Mouse (Mus musculus): ENCODE data around the gene Carmil1. TPM values are rescaled to one million over a fixed set of nuclear protein-coding genes. Genes with fewer than 3 reads are reported as not detected.
"Not testable (repeated sequence)": the region's sequence is repeated elsewhere in the genome, so short reads cannot be mapped to it uniquely, and the experiment has no call there.

Gene Carmil1
- total RNA-seq, 2 experiments from 2014 or later = 0.34 TPM; not detected in 1

DNA sequence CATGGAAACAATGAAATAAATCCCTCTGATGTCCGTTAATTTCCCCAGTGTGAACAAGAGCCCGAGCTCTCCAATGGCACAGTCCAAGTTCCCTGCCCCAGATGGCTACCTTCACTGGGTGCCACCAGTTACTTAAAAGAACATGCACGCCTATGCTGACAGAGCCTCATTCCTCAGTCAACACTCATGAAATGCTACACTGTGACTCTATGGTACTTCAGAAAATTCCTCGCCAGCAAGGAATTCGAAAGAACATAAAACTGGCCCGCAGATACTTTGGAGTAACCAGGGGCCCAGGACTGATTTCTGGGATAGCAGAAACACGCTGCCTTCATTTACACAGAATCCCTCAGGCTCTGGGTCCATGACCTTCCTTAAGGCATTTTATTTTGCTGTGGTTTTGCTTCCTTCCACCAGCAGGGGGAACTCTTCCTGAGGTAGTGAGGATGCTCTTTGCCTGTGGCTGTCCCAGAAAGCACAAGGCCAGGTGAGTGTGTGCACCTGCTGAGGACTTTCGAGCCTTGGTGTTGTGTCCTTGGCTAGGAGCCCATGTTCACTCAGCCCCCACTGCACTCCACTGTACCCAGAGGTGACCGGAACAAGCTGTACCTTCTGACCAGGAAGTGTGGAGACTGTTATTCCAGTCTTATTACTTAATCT lies 167.8 kb downstream of the Carmil1 start:
- ATAC-seq (replicated peaks; ENCODE audit: low FRiP score, poor library complexity, severe bottlenecking) = peak; percentile 81

DNA sequence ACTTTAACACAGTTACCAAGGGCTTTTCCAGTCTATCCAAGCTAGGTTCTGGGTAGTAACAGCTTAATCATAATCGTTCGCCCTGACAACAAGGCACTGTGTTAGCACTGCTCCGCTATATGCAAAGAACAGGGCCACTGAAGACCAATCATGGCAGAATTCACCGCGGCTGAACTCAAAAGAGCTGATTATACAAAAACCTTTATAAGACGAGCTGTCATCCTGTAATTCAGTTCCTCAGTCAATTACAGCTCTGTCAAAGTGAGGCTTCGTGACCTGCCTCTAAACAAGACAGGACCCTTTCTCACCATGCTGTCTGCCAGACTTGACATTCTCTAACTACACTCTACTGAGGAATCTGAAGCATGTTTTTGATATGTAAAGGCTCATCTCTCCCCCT lies 170.3 kb downstream of the Carmil1 start:
- ATAC-seq (replicated peaks; ENCODE audit: low FRiP score, poor library complexity, severe bottlenecking) = no peak

DNA sequence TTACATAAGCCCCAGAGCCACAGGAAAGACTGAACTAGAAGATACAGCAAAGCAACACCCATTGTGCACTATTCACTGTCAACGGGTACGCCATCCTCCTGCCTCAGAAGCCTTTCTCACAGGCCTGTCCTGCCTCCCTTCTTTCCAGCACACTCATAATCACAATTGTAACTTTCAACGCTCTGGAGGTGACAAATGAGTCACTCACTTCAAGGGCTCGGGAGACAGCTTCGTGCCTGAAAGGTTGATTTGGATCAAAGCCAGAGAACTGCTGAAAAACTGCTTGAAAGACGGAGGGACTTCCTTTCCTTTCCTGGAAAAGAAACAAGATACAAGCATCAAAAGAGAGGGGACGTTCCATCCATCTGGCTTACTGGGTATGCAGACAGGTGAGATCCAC lies 172.3 kb downstream of the Carmil1 start:
- no peak for ATAC-seq (replicated peaks; ENCODE audit: low FRiP score, poor library complexity, severe bottlenecking)

DNA sequence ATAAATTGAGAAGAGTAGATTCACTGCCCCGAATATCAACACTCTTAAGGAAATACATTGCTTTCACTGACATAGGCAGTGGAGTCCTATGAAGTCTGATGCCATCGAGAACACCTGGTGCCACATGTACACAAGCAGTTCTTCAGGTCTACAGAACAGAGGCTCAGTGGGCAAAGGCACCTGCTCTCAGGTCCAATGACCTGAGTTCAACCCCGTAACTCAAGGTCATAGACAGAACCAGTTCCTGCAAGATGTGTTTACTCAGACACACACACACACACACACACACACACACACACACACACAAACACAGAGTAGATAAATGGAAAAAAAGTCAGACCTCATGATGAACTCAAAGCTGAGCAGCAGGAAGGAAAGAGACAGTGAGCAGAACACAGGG lies 173.5 kb downstream of the Carmil1 start:
- ATAC-seq (replicated peaks; ENCODE audit: low FRiP score, poor library complexity, severe bottlenecking) = no peak

DNA sequence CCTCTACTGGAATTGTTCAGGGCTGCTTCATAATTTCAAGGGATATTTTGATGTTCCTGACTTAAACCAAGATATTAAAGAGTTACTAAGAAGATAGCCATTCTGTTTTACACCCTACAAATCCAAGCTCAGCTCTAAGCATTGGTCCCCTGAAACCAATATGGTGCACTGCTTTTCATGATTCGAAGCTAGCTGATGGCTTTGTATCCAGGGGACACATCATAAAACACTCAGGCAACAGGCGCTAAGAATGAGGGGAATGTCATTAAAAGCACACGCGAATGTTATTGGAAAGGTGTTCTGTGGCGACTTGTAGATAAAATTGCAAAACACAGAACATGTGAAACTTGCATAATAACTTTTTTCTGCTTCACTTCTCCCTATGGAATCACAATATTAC lies 174.8 kb downstream of the Carmil1 start:
- no peak for ATAC-seq (replicated peaks; ENCODE audit: low FRiP score, poor library complexity, severe bottlenecking)

DNA sequence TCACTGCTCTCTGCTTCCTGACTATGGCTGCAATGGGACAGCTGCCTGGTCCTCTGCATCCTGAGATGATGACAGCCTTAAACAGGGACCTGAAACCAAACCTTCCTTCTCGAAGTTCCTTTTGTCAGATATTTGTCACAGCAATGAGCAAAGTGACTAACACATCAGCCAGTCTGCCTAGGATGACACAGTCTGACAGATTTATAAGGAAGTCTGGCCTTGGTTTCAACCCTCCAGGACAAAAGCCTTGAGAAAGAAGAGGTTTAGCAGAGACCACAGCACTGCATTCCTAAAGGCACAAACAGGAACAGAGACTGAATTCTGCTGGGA lies 175.3 kb downstream of the Carmil1 start:
- no peak for ATAC-seq (replicated peaks; ENCODE audit: low FRiP score, poor library complexity, severe bottlenecking)

DNA sequence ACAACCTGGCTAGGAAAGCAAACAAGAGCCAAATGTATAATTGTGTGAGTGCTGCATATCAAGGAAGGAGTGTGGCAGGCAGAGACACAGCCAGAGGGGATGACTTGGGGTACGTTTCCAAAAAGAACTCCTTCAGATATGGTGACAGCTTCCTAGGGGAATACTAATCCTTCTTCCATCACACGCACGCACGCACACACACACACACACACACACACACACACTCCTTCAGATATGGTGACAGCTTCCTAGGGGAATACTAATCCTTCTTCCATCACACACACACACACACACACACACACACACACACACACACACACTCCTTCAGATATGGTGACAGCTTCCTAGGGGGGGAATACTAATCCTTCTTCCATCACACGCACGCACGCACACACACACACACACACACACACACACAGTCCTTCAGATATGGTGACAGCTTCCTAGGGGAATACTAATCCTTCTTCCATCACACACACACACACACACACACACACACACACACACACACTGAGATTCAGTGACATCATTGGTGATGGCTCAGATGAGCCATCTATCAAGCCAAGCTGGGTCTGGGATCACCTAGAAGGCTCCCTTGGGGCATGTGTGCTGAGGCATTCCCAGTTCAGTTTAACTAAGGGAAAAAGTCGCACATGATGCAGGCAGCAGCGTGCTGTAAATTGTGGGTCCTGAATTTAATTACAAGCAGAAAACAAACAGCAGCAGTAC lies 175.8 kb downstream of the Carmil1 start:
- not testable (repeated sequence) for ATAC-seq (replicated peaks; ENCODE audit: low FRiP score, poor library complexity, severe bottlenecking)

DNA sequence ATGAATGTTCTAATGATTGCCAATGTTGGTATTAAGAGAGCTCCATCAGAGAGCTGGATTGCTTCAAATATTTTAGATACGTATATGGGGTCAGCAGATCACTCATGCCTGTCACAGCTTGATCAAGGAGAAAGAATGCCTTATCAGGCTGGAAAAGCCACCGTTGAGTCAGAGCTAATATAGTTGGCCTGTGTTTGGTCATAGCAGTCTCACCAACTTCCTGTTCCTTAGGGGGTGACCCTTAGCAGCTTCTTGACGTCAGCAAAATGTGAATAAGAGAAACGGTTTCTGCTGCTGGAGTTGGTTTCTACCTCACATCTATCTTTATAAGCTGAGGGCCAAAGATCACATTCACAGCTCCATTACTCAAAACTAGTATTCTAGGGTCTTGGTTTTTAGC lies 176.6 kb downstream of the Carmil1 start:
- ATAC-seq (replicated peaks; ENCODE audit: low FRiP score, poor library complexity, severe bottlenecking) = no peak

DNA sequence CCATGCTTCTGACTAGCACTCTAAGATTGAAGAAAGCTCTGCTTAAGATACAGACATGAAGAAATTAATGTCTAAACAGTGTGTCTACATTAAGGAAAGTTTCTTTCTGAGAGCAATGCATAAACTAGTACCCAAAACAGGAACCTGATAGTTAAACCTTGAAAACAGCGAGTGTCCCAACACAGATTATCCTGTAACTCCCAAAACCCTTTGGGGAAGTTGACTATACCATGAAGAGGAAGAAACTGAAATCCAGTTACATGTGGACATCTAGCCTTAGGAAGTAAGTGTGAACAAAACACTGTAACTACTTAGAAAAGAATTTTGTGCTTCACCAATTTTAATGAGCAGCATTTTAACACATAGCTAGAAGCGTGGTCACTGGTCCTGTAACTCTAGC lies 177.4 kb downstream of the Carmil1 start:
- no peak for ATAC-seq (replicated peaks; ENCODE audit: low FRiP score, poor library complexity, severe bottlenecking)

DNA sequence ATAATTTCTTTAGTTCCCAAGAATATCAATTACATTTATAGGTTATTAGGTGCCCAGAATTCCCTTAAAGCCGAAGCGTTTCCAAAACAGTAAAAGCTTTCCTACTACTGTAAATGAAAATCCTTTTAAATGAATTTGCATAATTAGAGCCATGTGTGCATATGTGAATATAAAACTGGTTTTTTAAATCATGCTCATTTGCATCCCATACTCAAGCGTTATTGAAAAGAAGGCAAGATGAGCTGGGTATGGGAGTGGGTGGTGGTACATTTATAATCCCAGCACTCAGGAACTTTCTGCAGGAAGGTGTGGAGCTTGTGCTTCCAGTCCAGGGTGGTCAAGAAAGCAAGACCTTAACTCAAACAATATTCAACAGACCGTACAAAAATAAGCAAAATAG lies 178.3 kb downstream of the Carmil1 start:
- no peak for ATAC-seq (replicated peaks; ENCODE audit: low FRiP score, poor library complexity, severe bottlenecking)

DNA sequence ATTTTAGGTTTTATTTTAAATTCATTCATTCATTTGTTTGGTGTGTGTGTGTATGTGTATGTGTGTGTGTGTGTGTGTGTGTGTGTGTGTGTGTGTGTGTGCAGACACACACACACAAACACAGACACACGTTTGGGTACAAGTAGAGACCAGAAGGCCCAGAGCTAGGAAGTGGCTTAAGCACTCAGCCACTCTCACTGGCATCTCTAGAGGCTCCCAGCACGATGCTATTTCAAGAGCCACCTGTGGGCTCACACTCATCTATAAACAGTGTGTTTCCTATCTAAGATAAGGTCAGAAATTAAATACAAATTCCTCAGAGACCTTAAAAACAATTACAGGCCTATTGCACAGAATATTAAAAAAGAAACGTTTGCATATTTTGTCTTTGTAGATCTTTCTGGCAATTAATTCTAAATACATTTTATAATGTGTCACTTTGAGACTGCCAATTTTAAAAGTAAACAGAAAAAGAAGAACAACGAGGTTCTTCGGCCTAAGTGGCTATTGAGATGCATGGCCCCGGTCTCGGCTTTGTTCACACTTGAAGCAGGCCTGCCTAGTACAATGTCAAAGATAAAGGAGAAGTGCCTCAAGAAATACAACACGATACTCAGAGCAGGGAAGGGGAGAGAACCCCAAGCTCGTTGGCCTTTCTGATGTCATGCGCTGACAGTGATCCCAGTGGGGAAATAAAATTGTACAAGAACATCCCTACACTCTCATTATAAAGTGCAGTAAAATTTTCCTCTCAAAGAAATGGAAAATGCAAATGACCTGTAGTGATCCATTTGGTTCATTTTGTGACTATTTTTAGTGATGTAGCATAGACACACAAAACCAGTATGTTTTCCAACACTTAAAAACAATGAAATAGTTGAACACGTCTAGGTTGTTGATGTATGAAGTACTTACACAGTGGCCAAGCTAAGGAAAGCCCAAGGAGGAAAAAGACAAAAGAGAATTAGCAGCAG lies 179.2 kb downstream of the Carmil1 start:
- ATAC-seq (replicated peaks; ENCODE audit: low FRiP score, poor library complexity, severe bottlenecking) = no peak

DNA sequence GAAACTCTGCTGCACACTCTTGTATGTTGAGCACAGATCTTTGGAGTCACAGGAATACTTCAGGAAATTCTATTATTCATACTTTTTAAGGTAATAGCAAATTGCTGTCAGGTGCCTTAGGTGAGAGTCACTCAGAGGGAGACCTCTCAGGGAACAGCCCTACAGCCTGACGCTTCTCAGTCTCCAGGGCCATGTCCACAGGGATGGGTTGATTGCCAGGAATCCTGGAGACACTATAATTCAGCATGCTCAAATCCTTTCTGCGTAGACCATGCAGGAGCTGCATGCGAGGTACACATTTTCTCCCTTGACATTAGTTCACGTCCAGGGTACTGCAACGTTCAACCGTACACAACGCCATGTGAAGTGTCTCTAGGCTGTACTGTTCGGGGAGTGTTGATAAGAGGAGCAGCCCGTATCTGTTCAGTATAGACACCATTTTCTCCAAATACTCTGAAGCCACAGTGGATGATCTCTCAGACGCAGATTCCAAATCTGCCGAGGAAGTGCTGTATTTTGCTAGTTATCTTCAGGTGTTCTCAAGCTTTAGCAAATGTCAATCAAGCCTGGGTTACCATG lies 180.0 kb downstream of the Carmil1 start:
- ATAC-seq (replicated peaks; ENCODE audit: low FRiP score, poor library complexity, severe bottlenecking) = no peak

DNA sequence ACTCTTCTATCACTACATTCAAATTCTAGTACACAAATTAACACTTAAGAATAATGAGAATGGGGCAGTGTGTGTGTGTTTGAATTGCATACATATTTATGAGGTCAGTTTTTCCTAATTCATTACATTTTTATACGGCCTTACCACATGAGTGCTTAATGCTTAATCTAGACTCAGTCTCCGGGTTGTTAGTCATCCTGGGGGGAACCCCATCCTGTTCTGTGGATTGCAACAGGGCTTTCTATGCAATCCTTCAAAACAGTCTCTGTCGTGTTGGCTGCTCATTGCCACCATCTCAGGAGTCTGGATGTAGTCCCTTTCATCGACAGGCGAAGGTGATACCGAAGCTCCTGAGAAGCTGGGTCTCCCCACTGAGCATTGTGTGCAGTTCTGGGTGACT lies 184.0 kb downstream of the Carmil1 start:
- no peak for ATAC-seq (replicated peaks; ENCODE audit: low FRiP score, poor library complexity, severe bottlenecking)

DNA sequence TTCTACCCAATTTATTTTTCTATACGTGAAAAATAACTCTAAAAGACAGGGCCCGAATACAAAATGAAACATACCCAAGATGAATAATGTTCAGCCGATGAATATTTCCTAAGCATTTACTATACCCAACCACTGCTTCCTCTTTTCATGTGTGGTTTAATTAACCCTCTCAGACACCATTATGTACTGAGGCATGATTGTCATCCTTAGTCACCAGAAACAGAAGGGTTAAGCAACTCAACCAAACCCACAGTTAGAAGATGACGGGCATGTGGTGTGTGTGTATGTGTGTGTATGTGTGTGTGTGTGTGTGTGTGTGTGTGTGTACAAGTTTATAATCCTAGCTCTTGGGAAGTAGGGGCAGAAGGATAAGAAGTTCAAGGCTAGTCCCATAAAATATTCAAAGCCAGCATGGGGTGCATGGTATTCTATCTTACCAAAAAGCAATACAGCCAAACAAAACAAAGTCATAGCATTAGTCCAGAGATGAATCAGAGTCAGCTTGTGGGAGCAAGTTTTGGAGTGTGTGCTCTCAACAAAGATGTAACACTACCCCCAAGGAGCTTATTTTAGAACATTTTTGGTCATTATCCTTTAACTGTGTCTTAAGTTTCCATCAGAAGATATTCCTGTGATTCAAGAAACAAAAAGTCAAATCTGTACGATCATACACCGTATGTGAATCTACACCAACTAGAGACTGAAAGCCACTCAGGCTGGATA lies 185.6 kb downstream of the Carmil1 start:
- no peak for ATAC-seq (replicated peaks; ENCODE audit: low FRiP score, poor library complexity, severe bottlenecking)

DNA sequence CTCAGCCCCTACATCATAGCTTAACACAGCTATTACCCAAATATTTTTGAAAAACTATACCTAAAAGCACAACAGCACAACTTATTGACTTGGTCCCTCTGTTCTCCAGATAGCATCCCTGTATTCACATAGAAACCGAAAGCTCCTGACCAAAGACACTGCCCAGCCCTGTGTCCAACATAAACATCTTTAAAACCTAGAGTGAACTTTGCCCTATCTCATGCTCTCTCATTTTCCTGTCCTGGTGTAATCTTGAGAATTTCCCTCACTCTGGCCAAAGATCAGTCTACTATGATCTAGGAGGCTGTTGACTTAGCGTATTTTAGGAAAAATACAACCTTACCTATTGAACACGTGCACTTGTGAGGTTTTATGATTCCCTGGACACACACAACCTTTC lies 187.5 kb downstream of the Carmil1 start:
- ATAC-seq (replicated peaks; ENCODE audit: low FRiP score, poor library complexity, severe bottlenecking) = no peak

DNA sequence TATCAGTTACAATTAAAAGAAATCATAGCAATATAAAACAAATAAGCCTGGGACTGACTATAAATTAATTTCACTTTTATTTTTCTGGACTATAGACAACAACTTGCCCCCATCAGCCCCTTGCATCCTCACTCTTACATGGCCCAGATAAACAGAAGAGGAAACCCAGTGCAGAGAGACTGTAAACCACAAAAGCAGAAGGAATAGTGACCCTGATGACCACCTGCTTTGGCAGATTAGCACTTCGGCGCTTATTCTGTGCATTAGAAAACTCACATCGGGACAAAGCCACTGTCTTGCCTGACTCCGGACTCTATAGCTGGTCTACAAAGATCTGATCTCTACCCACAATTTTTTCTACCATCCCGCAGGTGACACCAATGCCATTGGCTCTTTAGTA lies 188.5 kb downstream of the Carmil1 start:
- ATAC-seq (replicated peaks; ENCODE audit: low FRiP score, poor library complexity, severe bottlenecking) = no peak

DNA sequence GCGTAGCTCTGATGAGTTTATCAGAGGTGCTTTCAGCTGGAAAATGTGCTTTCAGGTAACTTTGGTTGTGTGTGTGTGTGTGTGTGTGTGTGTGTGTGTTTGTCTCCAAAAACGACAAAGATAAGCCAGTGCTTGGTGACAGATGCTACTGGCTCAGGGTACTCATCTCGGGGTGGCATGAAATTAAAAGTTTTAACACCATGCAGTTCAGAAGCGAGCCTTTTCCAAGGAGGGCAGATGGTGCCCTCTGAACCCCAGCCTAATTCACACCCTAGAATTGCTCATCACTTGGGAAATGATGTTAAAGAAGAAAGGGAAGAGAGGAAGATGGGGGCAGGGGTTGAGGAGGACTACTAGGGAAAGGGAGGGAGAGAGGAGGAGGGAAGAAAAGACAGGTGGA lies 198.4 kb downstream of the Carmil1 start:
- no peak for ATAC-seq (replicated peaks; ENCODE audit: low FRiP score, poor library complexity, severe bottlenecking)

DNA sequence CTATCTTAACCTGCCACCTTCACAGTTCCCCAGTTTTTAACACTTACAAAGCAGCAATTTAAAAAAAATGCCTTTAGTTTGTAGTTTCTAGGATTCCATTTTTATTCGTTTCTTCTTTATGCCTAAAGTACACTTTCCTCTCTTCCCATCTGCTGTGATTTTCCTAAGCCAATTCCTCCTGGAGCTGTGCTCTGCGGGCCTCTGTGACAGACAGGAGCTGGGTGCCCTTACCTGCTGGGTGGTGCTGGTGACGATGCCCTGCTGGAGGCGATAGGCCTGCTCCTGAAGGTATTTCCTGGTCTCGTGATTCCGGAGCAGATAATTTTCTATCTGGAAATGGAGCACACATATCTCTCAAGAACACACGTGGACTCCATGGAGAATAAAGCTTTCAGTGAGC lies 198.9 kb downstream of the Carmil1 start:
- ATAC-seq (replicated peaks; ENCODE audit: low FRiP score, poor library complexity, severe bottlenecking) = no peak

DNA sequence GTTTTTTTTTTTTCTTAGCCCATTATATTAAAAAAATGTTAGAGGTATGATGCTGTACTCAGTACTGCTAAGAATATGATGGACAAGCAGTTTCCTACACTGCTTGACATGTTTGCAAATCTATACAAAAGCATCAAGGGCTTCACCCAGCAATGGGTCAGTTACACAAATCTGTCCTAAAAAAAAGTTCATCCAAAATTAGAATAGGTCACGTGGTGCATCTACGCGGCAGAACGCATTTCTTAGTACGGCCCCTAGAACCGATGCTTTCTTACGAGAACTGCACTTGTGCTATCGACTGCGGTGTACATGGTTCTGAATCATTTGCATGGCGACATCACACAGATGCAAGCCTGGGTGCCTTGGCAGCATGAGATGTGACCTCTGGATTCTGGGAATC lies 208.0 kb downstream of the Carmil1 start:
- no peak for ATAC-seq (replicated peaks; ENCODE audit: low FRiP score, poor library complexity, severe bottlenecking)

DNA sequence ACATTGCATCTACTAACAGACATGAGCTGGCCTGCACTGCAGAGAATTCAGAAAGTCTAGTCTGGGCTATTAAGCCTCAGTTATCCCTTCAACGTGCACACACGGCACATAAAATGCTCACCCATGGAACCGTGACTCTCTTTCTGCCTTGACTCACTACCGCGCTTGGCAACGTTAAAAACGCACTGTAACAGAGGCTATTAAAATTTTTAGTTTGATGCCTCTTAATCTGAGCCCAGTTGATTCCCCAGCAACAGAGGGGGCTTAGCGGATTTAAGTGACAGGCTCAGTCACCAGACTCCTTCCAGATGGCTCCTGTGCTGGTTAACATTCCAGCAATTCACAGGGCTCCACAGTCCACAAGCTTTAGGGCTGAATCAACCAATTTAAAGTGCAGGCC lies 213.0 kb downstream of the Carmil1 start:
- ATAC-seq (replicated peaks; ENCODE audit: low FRiP score, poor library complexity, severe bottlenecking) = no peak
